Mouse (Mus musculus): Measurements from ENCODE around the gene Hip1.

DNA sequence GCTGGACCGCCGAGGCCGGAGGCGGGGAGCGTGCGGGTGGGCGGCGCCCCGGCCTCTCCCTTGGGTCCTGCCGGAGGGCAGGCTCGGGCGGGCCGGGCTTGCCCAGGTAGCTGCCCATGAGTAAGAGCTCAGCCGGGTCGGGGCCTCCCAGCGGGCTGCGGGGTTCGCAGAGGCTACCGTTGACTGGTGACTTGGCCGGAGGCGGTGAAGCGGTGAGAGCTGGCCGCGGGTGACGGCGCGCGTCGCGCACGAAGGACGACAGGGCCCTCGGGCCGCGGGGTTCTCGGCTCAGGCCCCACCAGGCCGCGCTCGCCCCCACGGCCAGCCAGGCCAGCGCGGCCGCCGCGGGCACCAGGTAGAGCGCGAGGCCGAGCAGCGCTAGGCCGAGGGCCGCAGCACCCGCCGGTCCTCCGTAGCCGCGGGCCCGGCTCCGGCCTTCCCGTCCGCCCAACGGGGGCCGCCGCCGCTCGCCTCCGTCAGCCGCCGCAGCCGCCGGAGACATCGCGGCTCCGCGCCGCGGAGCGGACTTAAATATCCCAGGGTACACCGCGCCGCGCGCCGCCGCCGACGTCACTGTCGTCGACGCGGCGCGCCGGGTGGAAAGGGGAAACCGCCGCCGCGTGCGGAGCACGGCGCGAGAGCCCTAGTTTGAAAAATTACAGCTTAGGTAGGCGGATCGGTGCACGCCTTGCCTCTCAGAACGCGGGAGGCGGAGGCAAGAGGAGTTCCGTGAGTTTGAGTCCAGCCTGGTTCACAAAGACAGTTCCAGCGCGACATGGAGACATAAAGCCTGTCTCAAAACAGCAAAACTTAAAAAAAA, 150.7 kb downstream of the Hip1 start, which contains the start of gene Pom121:
- TF ChIP-seq CTCF (IDR thresholded peaks at IDR 0.05; ENCODE audit: low read depth) (no peak), EP300 (IDR thresholded peaks at IDR 0.05; ENCODE audit: low read depth) (no peak; the same call in 1 of the 2 replicates)
